Mouse (Mus musculus): ENCODE data around the gene Tmem86b. TPM values are rescaled to one million over a fixed set of nuclear protein-coding genes. Genes with fewer than 3 reads are reported as not detected.

Tmem86b gene
- polyA plus RNA-seq (2015; fragmentation: Nextera tagmentation; extraction: Ambion mirVana) = 2.7 and 3.1 TPM in 2 replicates

GRCm38 (mm10) chr7:4631031-4631430 is at the start of gene Tmem86b:
TSS of gene Tmem86b (minus strand) at chr7:4631422.
- no peak within 1 kb of the TSS for H3K27ac ChIP-seq (replicated peaks)
- H3K27me3 ChIP-seq = no peaks in the 10 kb centered on the region
- ATAC-seq (replicated peaks) = no peak
- H3K4me2 ChIP-seq (replicated peaks) = no peak within 1 kb of the TSS
- peaks cover 68% of the 10 kb centered on the region for H3K36me3 ChIP-seq
- no peaks in the 10 kb centered on the region for H3K4me1 ChIP-seq
- H3K9ac ChIP-seq (replicated peaks) = no peak within 1 kb of the TSS
- no peak within 1 kb of the TSS for H3K4me3 ChIP-seq
- 95% methylated on average over 4 of the region's 4 CpGs for WGBS
- no peaks in the 10 kb centered on the region for H3K9me3 ChIP-seq

- Histone ChIP-seq H3K9me3 (no peaks in the 10 kb centered on the region), H3K27ac (replicated peaks) (no peak overlapping the region), H3K4me2 (replicated peaks) (no peak overlapping the region), H3K4me3 (no peak overlapping the region), H3K36me3 (peaks cover 54% of the 10 kb centered on the region), H3K9ac (replicated peaks) (no peak overlapping the region), H3K27me3 (no peaks in the 10 kb centered on the region), H3K4me1 (no peaks in the 10 kb centered on the region)
- 94% methylated on average over 7 of the region's 7 CpGs for WGBS
- no peak for ATAC-seq (replicated peaks)
Measured at GRCm38 (mm10) chr7:4675200-4675599, 44.0 kb upstream of the Tmem86b start.

GRCm38 (mm10) chr7:4674114-4674731 is 43.0 kb upstream of the Tmem86b start:
- peaks cover 50% of the 10 kb centered on the region for H3K36me3 ChIP-seq
- no peak overlapping the region for H3K4me3 ChIP-seq
- no peaks in the 10 kb centered on the region for H3K27me3 ChIP-seq
- no peak overlapping the region for H3K9ac ChIP-seq (replicated peaks)
- ATAC-seq (replicated peaks) = no peak
- H3K4me2 ChIP-seq (replicated peaks) = no peak overlapping the region
- H3K9me3 ChIP-seq = no peaks in the 10 kb centered on the region
- WGBS = 93% methylated on average over 12 of the region's 12 CpGs
- no peaks in the 10 kb centered on the region for H3K4me1 ChIP-seq
- no peak overlapping the region for H3K27ac ChIP-seq (replicated peaks)

- peaks cover 62% of the 10 kb centered on the region for H3K36me3 ChIP-seq
- ATAC-seq (replicated peaks) = no peak
- no peak overlapping the region for H3K4me3 ChIP-seq
- H3K4me1 ChIP-seq = no peaks in the 10 kb centered on the region
- no peaks in the 10 kb centered on the region for H3K9me3 ChIP-seq
- WGBS = 77% methylated on average over 4 of the region's 4 CpGs
- no peak overlapping the region for H3K9ac ChIP-seq (replicated peaks)
- no peaks in the 10 kb centered on the region for H3K27me3 ChIP-seq
- H3K4me2 ChIP-seq (replicated peaks) = no peak overlapping the region
- H3K27ac ChIP-seq (replicated peaks) = no peak overlapping the region
Measured at GRCm38 (mm10) chr7:4671956-4672355, 40.7 kb upstream of the Tmem86b start.

GRCm38 (mm10) chr7:4670655-4671255 is 39.5 kb upstream of the Tmem86b start:
- H3K4me3 ChIP-seq = no peak overlapping the region
- H3K27me3 ChIP-seq = no peaks in the 10 kb centered on the region
- ATAC-seq (replicated peaks) = no peak
- no peaks in the 10 kb centered on the region for H3K4me1 ChIP-seq
- 92% methylated on average over 8 of the region's 8 CpGs for WGBS
- no peak overlapping the region for H3K27ac ChIP-seq (replicated peaks)
- no peaks in the 10 kb centered on the region for H3K9me3 ChIP-seq
- H3K4me2 ChIP-seq (replicated peaks) = no peak overlapping the region
- H3K36me3 ChIP-seq = peaks cover 61% of the 10 kb centered on the region
- H3K9ac ChIP-seq (replicated peaks) = no peak overlapping the region

GRCm38 (mm10) chr7:4669156-4669555 is 37.9 kb upstream of the Tmem86b start:
- ATAC-seq (replicated peaks) = no peak

GRCm38 (mm10) chr7:4668506-4668905 is 37.3 kb upstream of the Tmem86b start:
- Histone ChIP-seq H3K4me2 (replicated peaks) (no peak overlapping the region), H3K4me1 (no peaks in the 10 kb centered on the region), H3K27me3 (no peaks in the 10 kb centered on the region), H3K9me3 (no peaks in the 10 kb centered on the region), H3K36me3 (peaks cover 51% of the 10 kb centered on the region), H3K4me3 (no peak overlapping the region), H3K27ac (replicated peaks) (no peak overlapping the region), H3K9ac (replicated peaks) (no peak overlapping the region)
- no peak for ATAC-seq (replicated peaks)
- 93% methylated on average over 8 of the region's 8 CpGs for WGBS

More at GRCm38 (mm10) chr7:4669156-4669555, 37.9 kb upstream of the Tmem86b start:
- Histone ChIP-seq H3K4me3 (no peak overlapping the region), H3K27ac (replicated peaks) (no peak overlapping the region), H3K36me3 (peaks cover 54% of the 10 kb centered on the region), H3K9me3 (no peaks in the 10 kb centered on the region), H3K27me3 (no peaks in the 10 kb centered on the region), H3K4me2 (replicated peaks) (no peak overlapping the region), H3K4me1 (no peaks in the 10 kb centered on the region), H3K9ac (replicated peaks) (no peak overlapping the region)
- WGBS = 95% methylated on average over 9 of the region's 9 CpGs

- no peak overlapping the region for H3K4me2 ChIP-seq (replicated peaks)
- no peaks in the 10 kb centered on the region for H3K4me1 ChIP-seq
- no peaks in the 10 kb centered on the region for H3K9me3 ChIP-seq
- ATAC-seq (replicated peaks) = no peak
- 96% methylated on average over 5 of the region's 5 CpGs for WGBS
- no peak overlapping the region for H3K9ac ChIP-seq (replicated peaks)
- peaks cover 52% of the 10 kb centered on the region for H3K36me3 ChIP-seq
- H3K27me3 ChIP-seq = no peaks in the 10 kb centered on the region
- no peak overlapping the region for H3K4me3 ChIP-seq
- no peak overlapping the region for H3K27ac ChIP-seq (replicated peaks)
Measured at GRCm38 (mm10) chr7:4666871-4667270, 35.6 kb upstream of the Tmem86b start.

GRCm38 (mm10) chr7:4663742-4664141 is 32.5 kb upstream of the Tmem86b start:
- Histone ChIP-seq H3K4me2 (replicated peaks) (no peak overlapping the region), H3K27me3 (no peaks in the 10 kb centered on the region), H3K9me3 (no peaks in the 10 kb centered on the region), H3K4me1 (peaks cover 15% of the 10 kb centered on the region), H3K36me3 (peaks cover 37% of the 10 kb centered on the region), H3K9ac (replicated peaks) (no peak overlapping the region), H3K27ac (replicated peaks) (no peak overlapping the region), H3K4me3 (no peak overlapping the region)
- no peak for ATAC-seq (replicated peaks)
- 94% methylated on average over 2 of the region's 2 CpGs for WGBS

GRCm38 (mm10) chr7:4663179-4663578 is 32.0 kb upstream of the Tmem86b start:
- 77% methylated on average over 8 of the region's 8 CpGs for WGBS
- Histone ChIP-seq H3K4me3 (no peak overlapping the region), H3K9ac (replicated peaks) (no peak overlapping the region), H3K9me3 (no peaks in the 10 kb centered on the region), H3K27ac (replicated peaks) (no peak overlapping the region), H3K4me1 (peaks cover 15% of the 10 kb centered on the region), H3K4me2 (replicated peaks) (no peak overlapping the region), H3K36me3 (peaks cover 31% of the 10 kb centered on the region), H3K27me3 (no peaks in the 10 kb centered on the region)
- ATAC-seq (replicated peaks) = no peak

GRCm38 (mm10) chr7:4659911-4660443 is 28.8 kb upstream of the Tmem86b start:
- Histone ChIP-seq H3K9me3 (no peaks in the 10 kb centered on the region), H3K4me1 (peaks cover 41% of the 10 kb centered on the region), H3K27ac (replicated peaks) (peak overlapping the region; percentile 96), H3K27me3 (no peaks in the 10 kb centered on the region), H3K36me3 (peaks cover 13% of the 10 kb centered on the region), H3K4me3 (peak overlapping the region; percentile 82), H3K9ac (replicated peaks) (peak overlapping the region; percentile 64), H3K4me2 (replicated peaks) (peak overlapping the region; percentile 67)
- 29% methylated on average over 3 of the region's 3 CpGs for WGBS
- ATAC-seq (replicated peaks) = no peak

- 0% methylated on average over 54 of the region's 54 CpGs for WGBS
- H3K9ac ChIP-seq (replicated peaks) = peak within 1 kb of the TSS; percentile 92
- H3K27ac ChIP-seq (replicated peaks) = peak within 1 kb of the TSS; percentile 96
- no peaks in the 10 kb centered on the region for H3K9me3 ChIP-seq
- H3K4me2 ChIP-seq (replicated peaks) = peak within 1 kb of the TSS; percentile 67
- peak within 1 kb of the TSS; percentile 82 for H3K4me3 ChIP-seq
- H3K4me1 ChIP-seq = peaks cover 47% of the 10 kb centered on the region
- peak; percentile 97 for ATAC-seq (replicated peaks)
- peaks cover 9% of the 10 kb centered on the region for H3K36me3 ChIP-seq
- H3K27me3 ChIP-seq = no peaks in the 10 kb centered on the region
Measured at GRCm38 (mm10) chr7:4658912-4659551, 27.8 kb upstream of the Tmem86b start, which contains the start of gene Ppp6r1. TSS of gene Ppp6r1 (minus strand) at chr7:4659019.

Data from forebrain, embryonic 15.5 days (tissue).